19 mouse cellular contexts compared by ENCODE assay signal in genomic region chr9:121744051-121744450, GRCm38 (mm10). TPM values are rescaled to one million over a fixed set of nuclear protein-coding genes. Genes with fewer than 3 reads are reported as not detected.
"Had no signal": no experiment of that assay in that cellular context is flagged by ENCODE, and none has a peak within 500 bp of the region (broad histone marks: within the 10 kb centered on the region; RNA-seq: fewer than 3 reads in every experiment).

No protein-coding gene starts in this region.

- DNase-seq: liver, postnatal 0 days; lung, adult 2 months; lung, postnatal 14 days; lung, postnatal 36 days; right cerebral cortex, postnatal 14 days; spleen, adult 18-20 months; thymus, adult 18-20 months; thymus, postnatal 14 days; thymus, postnatal 36 days had no signal

- ATAC-seq: liver, postnatal 0 days; lung, postnatal 0 days; midbrain, embryonic 13.5 days; midbrain, embryonic 15.5 days had no signal

- H3K4me1 ChIP-seq: lung, embryonic 15.5 days; midbrain, embryonic 13.5 days; midbrain, embryonic 15.5 days; neural tube, embryonic 12.5 days had no signal

- H3K4me3 ChIP-seq: lung, embryonic 15.5 days; midbrain, embryonic 13.5 days; midbrain, embryonic 15.5 days; neural tube, embryonic 12.5 days had no signal

- H3K9me3 ChIP-seq: lung, embryonic 15.5 days; midbrain, embryonic 13.5 days; midbrain, embryonic 15.5 days; neural tube, embryonic 12.5 days had no signal

- H3K27ac ChIP-seq: lung, embryonic 15.5 days; macrophage; midbrain, embryonic 13.5 days; midbrain, embryonic 15.5 days; neural tube, embryonic 12.5 days had no signal

- H3K4me2 ChIP-seq: lung, embryonic 15.5 days; midbrain, embryonic 11.5 days; midbrain, embryonic 13.5 days; midbrain, embryonic 15.5 days; neural tube, embryonic 12.5 days had no signal

- H3K9ac ChIP-seq: liver, postnatal 0 days; lung, embryonic 15.5 days; midbrain, embryonic 13.5 days; midbrain, embryonic 15.5 days; neural tube, embryonic 12.5 days had no signal

- H3K27me3 ChIP-seq: lung, embryonic 15.5 days; midbrain, embryonic 13.5 days; midbrain, embryonic 15.5 days; neural tube, embryonic 12.5 days had no signal

RNA-seq across cellular contexts. Expression of gene Zfp651, which starts 15.1 kb away (rescaled TPM):
- total RNA-seq: megakaryocyte, adult 5-6 weeks; monocyte, adult 5-6 weeks; neutrophil, adult 5-6 weeks had no signal

RNA-seq across cellular contexts. Expression of gene Klhl40, which starts 33.4 kb away (rescaled TPM):
- total RNA-seq: megakaryocyte, adult 5-6 weeks; monocyte, adult 5-6 weeks; neutrophil, adult 5-6 weeks had no signal
- polyA plus RNA-seq: macrophage had no signal
